Mouse (Mus musculus) heart, adult 2 months (tissue): ENCODE measurements at regions not wholly inside any gene's neighbourhood (a gene's known extent, or its start where the extent isn't known, plus 50 kb on each side); places are given as distances from the start of the nearest gene placed in this dataset.

Experiments
- CTCF ChIP-seq: fragments of 200-600 bp; IDR thresholded peaks from 2 replicates; pipeline ENCODE4 v1.8.1; 2022; ENCODE audit warnings: antibody characterized with exemption, mild to moderate bottlenecking, moderate library complexity
- EP300 ChIP-seq: fragments of 200-500 bp; IDR thresholded peaks from 2 replicates; pipeline ENCODE4 v1.6.1; 2011; ENCODE audit warnings: low read depth, low read length, control low read depth; ENCODE audit not compliant: insufficient read depth
- POLR2A ChIP-seq: fragments of 200-500 bp; IDR thresholded peaks from 2 replicates; pipeline ENCODE4 v1.6.1; 2011; ENCODE audit warnings: mild to moderate bottlenecking, low read depth, low read length, control low read depth; ENCODE audit not compliant: insufficient read depth

- TF ChIP-seq CTCF (no peak), POLR2A (no peak), EP300 (no peak)
Observed at GRCm38 (mm10) chr19:54110080-54110479, 66.1 kb downstream of the Adra2a start.
